Mouse (Mus musculus) adrenal gland, adult (tissue): ENCODE measurements around the gene Noxo1.
"Not testable (repeated sequence)": the region's sequence is repeated elsewhere in the genome, so short reads cannot be mapped to it uniquely, and the experiment has no call there.

Experiments used
- DNase-seq, 2 experiments: peaks; one replicate each; pipeline ENCODE4 v3.0.0; 2022 to 2023; ENCODE audit warnings: low spot score in 1 of 2; ENCODE audit not compliant: inconsistent age in 2 of 2

Noxo1 gene

GRCm38 (mm10) chr17:24718938-24719337, 22.9 kb downstream of the Noxo1 start:
- not testable (repeated sequence) for DNase-seq

GRCm38 (mm10) chr17:24719494-24720222, 23.6 kb downstream of the Noxo1 start:
- peak; percentile 99 for DNase-seq

GRCm38 (mm10) chr17:24720616-24721015, 24.6 kb downstream of the Noxo1 start:
- peak in 1 of 2 experiments; percentile 80 for DNase-seq

GRCm38 (mm10) chr17:24721383-24721955, 25.4 kb downstream of the Noxo1 start:
- DNase-seq, result not testable (repeated sequence)

- DNase-seq, result no peak
Observed at GRCm38 (mm10) chr17:24722220-24722924, 26.3 kb downstream of the Noxo1 start.

GRCm38 (mm10) chr17:24723122-24723880, 27.3 kb downstream of the Noxo1 start:
- DNase-seq, result peak in 1 of 2 experiments; percentile 33

- no peak for DNase-seq
Observed at GRCm38 (mm10) chr17:24723881-24724180, 27.8 kb downstream of the Noxo1 start.

GRCm38 (mm10) chr17:24724184-24724583, 28.1 kb downstream of the Noxo1 start, which contains the start of gene Ndufb10:
Gene Ndufb10, minus strand, starts transcription at chr17:24724478.
- peak; percentile 95 to 99 for DNase-seq

- DNase-seq, result no peak
Observed at GRCm38 (mm10) chr17:24725637-24726390, 29.8 kb downstream of the Noxo1 start.

- no peak for DNase-seq
Observed at GRCm38 (mm10) chr17:24727618-24728017, 31.6 kb downstream of the Noxo1 start, which contains the start of gene Rpl3l. Gene Rpl3l, plus strand, starts transcription at chr17:24727820.

GRCm38 (mm10) chr17:24728184-24728583, 32.1 kb downstream of the Noxo1 start:
- no peak for DNase-seq

GRCm38 (mm10) chr17:24729067-24729466, 33.0 kb downstream of the Noxo1 start:
- DNase-seq, result no peak

GRCm38 (mm10) chr17:24730787-24731186, 34.8 kb downstream of the Noxo1 start:
- no peak for DNase-seq

- DNase-seq, result peak in 1 of 2 experiments; percentile 61
Observed at GRCm38 (mm10) chr17:24732233-24732935, 36.4 kb downstream of the Noxo1 start.

GRCm38 (mm10) chr17:24733434-24734050, 37.5 kb downstream of the Noxo1 start:
- no peak for DNase-seq

GRCm38 (mm10) chr17:24734513-24734912, 38.5 kb downstream of the Noxo1 start:
- DNase-seq, result no peak

GRCm38 (mm10) chr17:24735446-24735845, 39.4 kb downstream of the Noxo1 start:
- peak in 1 of 2 experiments; percentile 50 for DNase-seq

- DNase-seq, result peak; percentile 98 to 99
Observed at GRCm38 (mm10) chr17:24736330-24737051, 40.5 kb downstream of the Noxo1 start, which contains the start of gene Msrb1. Gene Msrb1, plus strand, starts transcription at chr17:24736642.
